Mouse (Mus musculus) embryonic facial prominence, embryonic 14.5 days (tissue): ENCODE data around the gene Ppp1r16b. TPM values are rescaled to one million over a fixed set of nuclear protein-coding genes. Genes with fewer than 3 reads are reported as not detected.

Experiments used
- ATAC-seq: fragments of 200-750 bp; cut with Nextera tagmentation; 2 replicates; pipeline ENCODE4 v1.8.0; 2017; ENCODE audit warnings: low read depth, moderate number of reproducible peaks, moderate TSS enrichment
- DNase-seq: peaks from one replicate; pipeline ENCODE4 v3.0.0-alpha.2; 2015; ENCODE audit warnings: low spot score
- H3K27ac ChIP-seq: fragments of 300-500 bp; sonication (generic); replicated peaks from 2 replicates; pipeline ENCODE4 v1.5.1; 2014; ENCODE audit warnings: low read depth, mild to moderate bottlenecking, low read length, moderate library complexity
- H3K27me3 ChIP-seq: fragments of 300-500 bp; sonication (generic); replicated peaks from 2 replicates; pipeline ENCODE4 v1.6.1; 2014; ENCODE audit warnings: low read length; ENCODE audit not compliant: control insufficient read depth, insufficient read depth
- H3K36me3 ChIP-seq: fragments of 300-500 bp; sonication (generic); 2 replicates; pipeline ENCODE4 v1.6.1; 2014; ENCODE audit warnings: low read length, mixed read lengths; ENCODE audit not compliant: control insufficient read depth, insufficient read depth
- H3K4me1 ChIP-seq: fragments of 300-500 bp; sonication (generic); 2 replicates; pipeline ENCODE4 v1.6.1; 2014; ENCODE audit warnings: antibody characterized with exemption, low read length; ENCODE audit not compliant: control insufficient read depth, insufficient read depth
- H3K4me2 ChIP-seq: fragments of 300-500 bp; sonication (generic); 2 replicates; pipeline ENCODE4 v1.6.1; 2014; ENCODE audit warnings: low read depth, mild to moderate bottlenecking, low read length, moderate library complexity, mixed read lengths
- H3K4me3 ChIP-seq: fragments of 300-500 bp; sonication (generic); 2 replicates; pipeline ENCODE4 v1.5.1; 2014; ENCODE audit warnings: low read depth, mild to moderate bottlenecking, low read length
- H3K9ac ChIP-seq: fragments of 300-500 bp; sonication (generic); 2 replicates; pipeline ENCODE4 v1.6.1; 2014; ENCODE audit warnings: low read depth, mild to moderate bottlenecking, low read length, moderate library complexity, mixed read lengths
- H3K9me3 ChIP-seq: fragments of 300-500 bp; sonication (generic); 2 replicates; pipeline ENCODE4 v1.6.1; 2016; ENCODE audit warnings: low read length; ENCODE audit not compliant: control insufficient read depth
- WGBS: fragments of 180-500 bp; shearing (Covaris S2); extraction: QIAGEN DNeasy Blood & Tissue Kit; methylation state at CpG from one replicate; pipeline ENCODE4 v1.1.7; 2014; 5-methylcytosine and 5-hydroxymethylcytosine counted together
- polyA plus RNA-seq: library from polyadenylated mRNA; unstranded; fragments of >200 nt; fragmentation: Nextera tagmentation; extraction: Ambion mirVana; gene quantifications from 2 replicates; pipeline ENCODE4 v1.2.1, GENCODE M21; 2014

The Ppp1r16b gene
- polyA plus RNA-seq, 1 experiment from 2014 or later = 4.3 TPM

- H3K36me3 ChIP-seq = peaks cover 94% of the 10 kb centered on the region
- peak; percentile 64 for ATAC-seq
- 87% methylated on average over 5 of the region's 5 CpGs for WGBS
These were observed 33.3 kb upstream of the Ppp1r16b start for GRCm38 (mm10) chr2:158631873-158632272.

DNA sequence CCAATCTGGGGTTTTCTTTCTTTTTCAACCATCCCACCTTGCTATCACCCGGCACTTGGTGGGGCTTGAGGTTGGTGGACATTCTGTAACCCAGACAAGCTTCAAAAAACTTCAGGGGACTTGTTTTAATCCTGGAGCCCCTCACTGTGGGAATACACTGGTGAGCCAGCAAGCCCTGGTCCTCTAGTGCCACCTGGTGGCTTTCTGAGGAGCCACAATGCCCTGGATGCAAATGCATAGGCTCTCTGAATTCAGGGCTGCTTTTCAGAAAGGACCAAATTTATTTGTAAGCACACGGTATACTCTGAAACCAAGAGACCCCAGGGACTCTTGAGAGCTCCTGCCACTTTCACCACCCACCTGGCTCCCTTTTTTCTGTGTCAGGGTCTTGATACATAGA lies 23.3 kb upstream of the Ppp1r16b start:
- ATAC-seq (no peak), DNase-seq (peak; percentile 67)
- Histone ChIP-seq H3K36me3 (peaks cover 39% of the 10 kb centered on the region), H3K4me2 (no peak overlapping the region), H3K4me3 (no peak overlapping the region), H3K27me3 (no peaks in the 10 kb centered on the region), H3K9me3 (no peaks in the 10 kb centered on the region), H3K4me1 (no peaks in the 10 kb centered on the region), H3K9ac (no peak overlapping the region), H3K27ac (no peak overlapping the region)
- 10% methylated on average over 2 of the region's 2 CpGs for WGBS

More at GRCm38 (mm10) chr2:158631873-158632272, 33.3 kb upstream of the Ppp1r16b start:
- no peak overlapping the region for H3K4me2 ChIP-seq
- DNase-seq = peak; percentile 41
- H3K4me3 ChIP-seq = no peak overlapping the region
- no peaks in the 10 kb centered on the region for H3K27me3 ChIP-seq
- H3K27ac ChIP-seq = no peak overlapping the region
- H3K9ac ChIP-seq = no peak overlapping the region; the same call in 1 of the 2 replicates
- H3K4me1 ChIP-seq = no peaks in the 10 kb centered on the region
- no peaks in the 10 kb centered on the region for H3K9me3 ChIP-seq

- H3K4me3 ChIP-seq = no peak overlapping the region
- no peaks in the 10 kb centered on the region for H3K27me3 ChIP-seq
- no peaks in the 10 kb centered on the region for H3K4me1 ChIP-seq
- H3K4me2 ChIP-seq = no peak overlapping the region
- no peaks in the 10 kb centered on the region for H3K9me3 ChIP-seq
- WGBS = 77% methylated on average over 2 of the region's 2 CpGs
- H3K9ac ChIP-seq = no peak overlapping the region
- ATAC-seq (no peak), DNase-seq (no peak)
- peaks cover 32% of the 10 kb centered on the region for H3K36me3 ChIP-seq
- H3K27ac ChIP-seq = no peak overlapping the region
These were observed 22.6 kb upstream of the Ppp1r16b start for GRCm38 (mm10) chr2:158642587-158642986.

DNA sequence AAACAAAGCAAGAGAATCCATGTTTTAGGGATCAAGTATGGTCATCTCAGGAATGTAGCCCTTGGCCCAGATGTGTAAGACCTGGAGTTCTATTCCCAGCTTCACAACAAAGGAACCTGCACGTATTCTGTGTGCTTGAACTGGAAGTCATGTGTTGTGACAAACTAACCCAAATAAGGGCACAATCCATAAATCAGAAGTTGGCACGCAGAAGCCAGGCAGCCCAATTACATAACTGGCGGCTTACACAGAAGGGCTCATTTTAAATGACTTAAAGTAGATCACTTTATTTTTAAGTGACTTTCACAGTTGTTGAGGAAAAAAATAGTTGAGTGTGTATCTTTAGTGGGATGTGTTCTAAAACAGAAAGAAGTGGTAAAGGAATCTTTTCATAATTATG lies 21.4 kb upstream of the Ppp1r16b start:
- Histone ChIP-seq H3K9ac (no peak overlapping the region), H3K36me3 (peaks cover 21% of the 10 kb centered on the region), H3K4me1 (no peaks in the 10 kb centered on the region), H3K4me3 (no peak overlapping the region), H3K4me2 (no peak overlapping the region), H3K27ac (no peak overlapping the region), H3K9me3 (no peaks in the 10 kb centered on the region), H3K27me3 (no peaks in the 10 kb centered on the region)
- DNase-seq = no peak
- no peak for ATAC-seq
- 82% methylated on average over 3 of the region's 3 CpGs for WGBS

GRCm38 (mm10) chr2:158651159-158651908 lies 13.9 kb upstream of the Ppp1r16b start:
- Histone ChIP-seq H3K27me3 (no peaks in the 10 kb centered on the region), H3K9ac (no peak overlapping the region), H3K27ac (no peak overlapping the region), H3K4me2 (no peak overlapping the region), H3K9me3 (no peaks in the 10 kb centered on the region), H3K4me3 (no peak overlapping the region), H3K4me1 (no peaks in the 10 kb centered on the region), H3K36me3 (no peaks in the 10 kb centered on the region)
- DNase-seq = no peak
- 74% methylated on average over 7 of the region's 7 CpGs for WGBS
- no peak for ATAC-seq

DNA sequence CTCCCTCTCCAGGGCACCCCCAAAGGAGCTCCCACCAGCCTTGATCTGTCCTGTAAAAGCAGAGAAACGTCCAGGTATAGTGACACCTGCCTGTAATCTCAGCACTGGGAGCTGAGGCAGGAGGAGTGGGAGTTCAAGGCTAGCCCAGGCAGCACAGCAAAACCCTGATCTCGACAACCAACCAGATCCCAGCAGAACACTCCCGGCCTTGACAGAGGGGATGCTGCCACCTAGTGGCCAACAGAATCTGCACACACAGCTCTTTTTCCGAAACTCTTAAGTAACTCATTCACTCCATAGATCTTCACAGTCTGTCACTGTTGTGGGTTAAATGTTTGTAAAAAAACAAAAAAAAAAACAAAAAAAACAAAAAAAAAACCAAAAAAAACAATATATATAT lies 12.2 kb upstream of the Ppp1r16b start:
- H3K9ac ChIP-seq = no peak overlapping the region
- H3K9me3 ChIP-seq = no peaks in the 10 kb centered on the region
- no peak overlapping the region for H3K27ac ChIP-seq
- no peaks in the 10 kb centered on the region for H3K27me3 ChIP-seq
- no peaks in the 10 kb centered on the region for H3K4me1 ChIP-seq
- no peak overlapping the region for H3K4me2 ChIP-seq
- ATAC-seq (peak; percentile 82), DNase-seq (peak; percentile 63)
- H3K4me3 ChIP-seq = no peak overlapping the region
- H3K36me3 ChIP-seq = no peaks in the 10 kb centered on the region
- 6% methylated on average over 4 of the region's 4 CpGs for WGBS

GRCm38 (mm10) chr2:158654717-158655116 lies 10.5 kb upstream of the Ppp1r16b start:
- no peaks in the 10 kb centered on the region for H3K27me3 ChIP-seq
- H3K9ac ChIP-seq = no peak overlapping the region
- no peak overlapping the region for H3K27ac ChIP-seq
- H3K4me1 ChIP-seq = no peaks in the 10 kb centered on the region; the same call in 1 of the 2 replicates
- no peaks in the 10 kb centered on the region for H3K36me3 ChIP-seq
- no peak overlapping the region for H3K4me2 ChIP-seq
- no peak overlapping the region for H3K4me3 ChIP-seq
- H3K9me3 ChIP-seq = no peaks in the 10 kb centered on the region
- no peak for ATAC-seq
- 77% methylated on average over 9 of the region's 9 CpGs for WGBS
- DNase-seq = no peak

- no peaks in the 10 kb centered on the region for H3K27me3 ChIP-seq
- H3K4me3 ChIP-seq = no peak overlapping the region
- H3K36me3 ChIP-seq = no peaks in the 10 kb centered on the region
- H3K4me2 ChIP-seq = no peak overlapping the region
- DNase-seq (no peak), ATAC-seq (no peak)
- no peak overlapping the region for H3K9ac ChIP-seq
- no peak overlapping the region for H3K27ac ChIP-seq
- no peaks in the 10 kb centered on the region; the same call in 1 of the 2 replicates for H3K4me1 ChIP-seq
- H3K9me3 ChIP-seq = no peaks in the 10 kb centered on the region
- WGBS = 75% methylated on average over 4 of the region's 4 CpGs
These were observed 9.4 kb upstream of the Ppp1r16b start for GRCm38 (mm10) chr2:158655806-158656205.

GRCm38 (mm10) chr2:158658822-158659221 lies 6.4 kb upstream of the Ppp1r16b start:
- ATAC-seq (0 out of 2 replicates have a peak, but pooled peaks have one; percentile 33), DNase-seq (peak; percentile 57)
- Histone ChIP-seq H3K4me2 (no peak overlapping the region), H3K27me3 (no peaks in the 10 kb centered on the region), H3K36me3 (no peaks in the 10 kb centered on the region), H3K9ac (no peak overlapping the region), H3K4me1 (no peaks in the 10 kb centered on the region; the same call in 1 of the 2 replicates), H3K4me3 (no peak overlapping the region), H3K27ac (peak overlapping the region; percentile 40; the same call in 1 of the 2 replicates), H3K9me3 (no peaks in the 10 kb centered on the region)
- WGBS = 37% methylated on average over 5 of the region's 6 CpGs
